Mouse (Mus musculus) forebrain, embryonic 12.5 days (tissue): ENCODE results near the gene Ppp1r35. TPM values are rescaled to one million over a fixed set of nuclear protein-coding genes. Genes with fewer than 3 reads are reported as not detected.

Experiments used
- ATAC-seq: fragments of 200-750 bp; cut with Nextera tagmentation; 2 replicates; pipeline ENCODE4 v1.8.0; 2017; ENCODE audit warnings: moderate TSS enrichment; ENCODE audit not compliant: low FRiP score
- H3K27ac ChIP-seq: fragments of 300-500 bp; sonication (generic); 2 replicates; pipeline ENCODE4 v1.5.1; 2016; ENCODE audit warnings: mild to moderate bottlenecking
- H3K27me3 ChIP-seq: fragments of 300-500 bp; sonication (generic); 2 replicates; pipeline ENCODE4 v1.6.1; 2016; ENCODE audit warnings: mild to moderate bottlenecking
- H3K36me3 ChIP-seq: fragments of 300-500 bp; sonication (generic); replicated peaks from 2 replicates; pipeline ENCODE4 v1.6.1; 2016; ENCODE audit warnings: mild to moderate bottlenecking
- H3K4me1 ChIP-seq: fragments of 300-500 bp; sonication (generic); 2 replicates; pipeline ENCODE4 v1.6.1; 2016
- H3K4me2 ChIP-seq: fragments of 300-500 bp; sonication (generic); 2 replicates; pipeline ENCODE4 v1.6.1; 2016; ENCODE audit warnings: mild to moderate bottlenecking, moderate library complexity
- H3K4me3 ChIP-seq: fragments of 300-500 bp; sonication (generic); replicated peaks from 2 replicates; pipeline ENCODE4 v1.5.1; 2016; ENCODE audit warnings: mild to moderate bottlenecking
- H3K9ac ChIP-seq: fragments of 300-500 bp; sonication (generic); 2 replicates; pipeline ENCODE4 v1.6.1; 2016; ENCODE audit warnings: mild to moderate bottlenecking
- H3K9me3 ChIP-seq: fragments of 300-500 bp; sonication (generic); 2 replicates; pipeline ENCODE4 v1.6.1; 2016
- WGBS: fragments of 180-500 bp; shearing (Covaris S2); methylation state at CpG from one replicate; pipeline ENCODE4 v1.1.7; 2016; 5-methylcytosine and 5-hydroxymethylcytosine counted together
- polyA plus RNA-seq: library from polyadenylated mRNA; unstranded; fragments of >200 nt; fragmentation: Nextera tagmentation; extraction: Ambion mirVana; gene quantifications from 2 replicates; pipeline ENCODE4 v1.2.1, GENCODE M21; 2016

Gene Ppp1r35
- polyA plus RNA-seq, 1 experiment from 2014 or later: 60.1 TPM

DNA sequence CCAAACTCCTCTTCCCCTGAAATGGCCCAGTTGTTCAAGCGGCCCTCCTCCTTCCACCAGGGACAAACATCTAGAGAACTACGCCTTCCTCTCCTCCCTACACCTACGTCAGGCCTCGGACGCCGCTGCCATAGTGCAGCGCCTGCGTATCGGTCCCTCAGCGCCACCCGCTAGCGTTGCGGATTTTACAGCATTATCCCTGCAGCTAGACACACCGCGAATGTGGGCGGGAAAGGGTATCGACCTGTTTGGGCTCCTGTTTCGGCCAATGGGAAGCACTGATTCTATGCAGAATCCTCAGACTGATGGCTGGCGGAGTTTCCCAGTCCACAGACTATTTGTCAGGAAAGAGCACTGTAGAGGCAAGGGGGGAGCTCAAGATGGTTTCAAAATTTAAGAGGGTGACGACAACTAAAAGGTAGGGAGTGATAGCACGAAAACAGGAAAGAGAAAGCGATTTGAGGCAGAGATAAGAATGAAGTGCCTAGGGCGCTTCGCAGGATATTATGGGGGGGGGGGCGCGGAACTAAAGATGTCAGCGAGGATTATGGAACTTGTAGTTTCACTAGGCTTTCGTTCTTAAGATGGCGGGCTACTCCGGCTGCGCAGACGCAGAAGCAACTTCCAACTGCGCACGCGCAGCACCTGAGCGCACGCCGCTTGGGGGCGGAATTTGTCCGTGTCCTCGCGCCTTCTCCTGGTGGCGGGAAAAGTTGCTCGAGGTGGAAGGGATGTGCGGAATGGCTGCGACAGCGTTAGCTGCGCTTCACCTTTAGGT is 8.7 kb downstream of the Ppp1r35 start, which contains the start of the genes Mepce and Zcwpw1:
TSS of gene Mepce (minus strand) at position 505 of the 778 bp plus-strand sequence.
TSS of gene Zcwpw1 (plus strand) at position 648 of the 778 bp plus-strand sequence.
- Histone ChIP-seq H3K27ac (peak within 1 kb of the TSS; percentile 98), H3K9ac (peak within 1 kb of the TSS; percentile 98), H3K4me2 (peak within 1 kb of the TSS; percentile 92), H3K27me3 (peaks cover 7% of the 10 kb centered on the region; the same call in 1 of the 2 replicates), H3K4me1 (peaks cover 37% of the 10 kb centered on the region), H3K36me3 (peaks cover 26% of the 10 kb centered on the region), H3K9me3 (no peaks in the 10 kb centered on the region), H3K4me3 (peak within 1 kb of the TSS; percentile 95)
- WGBS: under 1% methylated on average over 48 of the region's 48 CpGs
- peak; percentile 69 for ATAC-seq

DNA sequence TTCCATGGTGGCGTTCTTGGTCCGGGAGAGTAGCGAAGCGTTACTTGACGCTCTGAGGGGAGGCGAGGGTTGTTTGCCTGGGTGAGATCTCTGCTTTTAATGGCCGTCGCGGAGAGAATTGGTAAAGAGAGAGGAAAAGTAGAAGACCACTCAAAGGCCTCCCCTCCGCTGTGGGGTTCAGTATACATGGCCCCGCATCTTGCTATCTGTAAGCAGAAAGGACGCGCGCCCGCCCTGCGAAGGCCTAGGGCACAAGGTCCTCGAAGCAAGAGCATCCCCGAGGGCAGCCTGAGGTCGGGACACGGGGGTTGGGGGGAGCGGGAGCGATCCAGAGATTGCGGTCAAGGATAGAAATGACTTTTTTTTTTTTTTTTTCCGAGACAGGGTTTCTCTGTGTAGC is 9.5 kb downstream of the Ppp1r35 start:
- peak overlapping the region; percentile 95 for H3K4me3 ChIP-seq
- ATAC-seq: no peak
- H3K27me3 ChIP-seq: peaks cover 7% of the 10 kb centered on the region; the same call in 1 of the 2 replicates
- peaks cover 18% of the 10 kb centered on the region for H3K36me3 ChIP-seq
- peaks cover 28% of the 10 kb centered on the region for H3K4me1 ChIP-seq
- H3K9ac ChIP-seq: no peak overlapping the region
- WGBS: 77% methylated on average over 24 of the region's 24 CpGs
- no peaks in the 10 kb centered on the region for H3K9me3 ChIP-seq
- no peak overlapping the region for H3K27ac ChIP-seq
- H3K4me2 ChIP-seq: peak overlapping the region; percentile 92

DNA sequence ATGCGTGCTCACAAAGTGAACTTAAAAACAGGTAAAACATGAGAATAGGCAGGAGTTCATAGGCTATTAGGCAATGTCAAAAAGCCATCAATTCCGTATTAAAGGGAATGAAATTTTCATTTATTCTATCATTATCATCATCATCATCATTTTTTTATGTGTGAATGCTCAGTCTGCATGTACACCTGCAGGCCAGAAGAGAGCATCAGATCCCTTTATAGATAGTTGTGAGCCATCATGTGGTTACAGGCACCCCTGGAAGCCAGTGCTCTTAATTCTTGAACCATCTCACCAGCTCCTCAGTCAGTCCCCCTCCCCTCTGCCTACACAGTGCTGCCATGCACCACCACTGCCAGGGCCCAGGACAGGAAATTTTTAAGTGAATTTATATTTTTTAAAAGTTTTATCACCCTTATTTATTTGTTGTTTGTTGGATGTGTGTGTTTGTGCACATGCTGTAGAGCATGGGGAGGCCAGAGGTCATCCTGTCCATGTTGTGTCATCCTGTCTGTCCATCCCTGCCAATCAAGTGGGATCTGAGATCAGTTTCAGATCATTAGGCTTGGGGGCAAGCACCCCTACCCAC is 10.4 kb downstream of the Ppp1r35 start:
- H3K9ac ChIP-seq: no peak overlapping the region
- 94% methylated on average over 2 of the region's 2 CpGs for WGBS
- no peak for ATAC-seq

DNA sequence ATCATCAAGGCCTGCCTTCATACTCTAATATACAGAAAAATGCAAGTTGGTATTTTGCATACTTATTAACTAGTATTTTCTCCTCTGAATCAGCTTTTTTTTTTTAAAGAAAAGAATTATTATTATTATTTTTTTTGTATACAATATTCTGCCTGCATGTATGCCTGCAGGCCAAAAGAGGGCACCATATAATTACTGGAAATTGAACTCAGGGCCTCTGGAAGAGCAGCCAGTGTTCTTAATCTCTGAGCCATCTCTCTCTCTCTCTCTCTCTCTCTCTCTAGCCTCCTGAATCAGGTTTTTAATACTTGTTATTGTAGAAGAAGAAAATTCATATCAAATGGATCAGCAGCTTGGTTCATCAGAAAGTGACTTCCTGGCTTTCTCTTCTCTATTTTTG is 12.9 kb downstream of the Ppp1r35 start:
- H3K36me3 ChIP-seq: no peaks in the 10 kb centered on the region
- no peaks in the 10 kb centered on the region for H3K9me3 ChIP-seq
- no peak overlapping the region for H3K27ac ChIP-seq
- no peak overlapping the region for H3K4me2 ChIP-seq
- no peak overlapping the region for H3K4me3 ChIP-seq
- peaks cover 7% of the 10 kb centered on the region; the same call in 1 of the 2 replicates for H3K27me3 ChIP-seq
- H3K4me1 ChIP-seq: 0 out of 2 replicates have a peak, but pooled peaks cover 6% of the 10 kb centered on the region
- ATAC-seq: no peak
- H3K9ac ChIP-seq: no peak overlapping the region

More for the DNA sequence above, 10.4 kb downstream of the Ppp1r35 start:
- H3K4me1 ChIP-seq: peaks cover 20% of the 10 kb centered on the region
- H3K27me3 ChIP-seq: peaks cover 7% of the 10 kb centered on the region; the same call in 1 of the 2 replicates
- H3K4me2 ChIP-seq: no peak overlapping the region
- H3K27ac ChIP-seq: no peak overlapping the region
- peaks cover 9% of the 10 kb centered on the region for H3K36me3 ChIP-seq
- H3K9me3 ChIP-seq: no peaks in the 10 kb centered on the region
- H3K4me3 ChIP-seq: no peak overlapping the region

DNA sequence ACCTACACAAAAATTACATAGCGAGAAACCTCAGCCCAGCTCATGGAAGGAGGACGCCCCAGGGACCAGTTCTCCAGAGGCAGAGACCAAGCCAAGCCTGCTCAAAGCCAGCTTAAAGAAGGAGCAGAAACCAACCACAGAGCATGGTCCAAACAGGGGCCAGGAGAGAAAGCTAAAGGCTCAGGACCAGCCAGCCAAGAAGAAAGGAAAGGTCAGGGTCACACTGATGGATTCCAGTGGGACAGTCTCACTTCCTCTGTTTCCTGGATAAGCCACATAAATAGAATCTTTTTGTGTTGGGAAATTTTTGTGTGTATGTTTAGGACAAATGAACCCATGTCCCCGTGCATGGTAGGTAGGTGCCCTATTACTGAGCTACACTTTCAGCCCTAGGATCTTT is 18.0 kb downstream of the Ppp1r35 start:
- no peaks in the 10 kb centered on the region for H3K27me3 ChIP-seq
- 85% methylated on average over 3 of the region's 3 CpGs for WGBS
- ATAC-seq: no peak
- H3K36me3 ChIP-seq: no peaks in the 10 kb centered on the region
- H3K4me3 ChIP-seq: no peak overlapping the region
- no peak overlapping the region for H3K9ac ChIP-seq
- no peaks in the 10 kb centered on the region for H3K4me1 ChIP-seq
- no peaks in the 10 kb centered on the region for H3K9me3 ChIP-seq
- H3K27ac ChIP-seq: no peak overlapping the region
- H3K4me2 ChIP-seq: no peak overlapping the region

DNA sequence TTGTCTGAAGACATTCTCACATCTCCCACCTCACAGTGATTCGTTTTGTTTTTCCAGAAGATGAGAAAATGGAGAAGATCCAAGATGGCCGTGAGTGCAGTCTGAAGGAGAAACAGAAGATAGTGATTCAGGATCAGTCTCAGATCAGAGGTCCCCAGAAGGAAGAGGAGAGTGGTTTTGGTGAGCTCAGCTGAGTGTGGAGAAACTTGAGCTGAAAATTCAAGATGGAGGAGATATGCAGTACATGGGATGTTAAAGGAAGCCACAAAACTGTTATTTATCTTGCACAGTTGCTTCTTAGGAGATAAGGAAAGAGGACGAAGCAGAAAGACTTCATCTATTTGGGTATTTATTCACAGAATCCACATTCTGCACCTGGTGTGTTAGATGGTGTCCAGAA is 22.3 kb downstream of the Ppp1r35 start:
- ATAC-seq: no peak
- Histone ChIP-seq H3K4me1 (no peaks in the 10 kb centered on the region), H3K9me3 (no peaks in the 10 kb centered on the region), H3K27me3 (no peaks in the 10 kb centered on the region), H3K4me3 (no peak overlapping the region), H3K27ac (no peak overlapping the region), H3K9ac (no peak overlapping the region), H3K4me2 (no peak overlapping the region), H3K36me3 (no peaks in the 10 kb centered on the region)
- WGBS: 89% methylated on average over 3 of the region's 3 CpGs

DNA sequence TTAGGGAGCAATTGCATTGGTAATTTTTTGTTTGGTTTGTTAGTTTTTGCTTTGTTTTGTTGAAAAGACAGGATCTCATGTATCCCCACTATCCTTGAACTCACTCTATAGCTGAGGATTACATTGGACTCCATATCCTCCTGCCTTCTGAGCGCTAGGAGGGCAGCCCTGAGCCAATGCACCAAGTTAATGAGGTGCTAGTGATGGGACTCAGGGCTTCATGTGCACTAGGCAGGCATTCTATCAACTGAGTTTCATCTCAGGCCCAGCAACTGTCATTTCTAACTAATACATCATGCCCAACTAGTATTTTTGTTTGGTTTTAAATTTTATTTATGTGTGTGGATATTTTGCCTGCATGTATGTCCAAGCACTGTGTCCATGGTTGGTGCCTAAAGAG is 27.5 kb downstream of the Ppp1r35 start:
- no peaks in the 10 kb centered on the region for H3K9me3 ChIP-seq
- no peaks in the 10 kb centered on the region for H3K36me3 ChIP-seq
- WGBS: 77% methylated on average over 1 of the region's 1 CpGs
- H3K9ac ChIP-seq: no peak overlapping the region
- no peak overlapping the region for H3K4me2 ChIP-seq
- H3K4me1 ChIP-seq: no peaks in the 10 kb centered on the region
- H3K4me3 ChIP-seq: no peak overlapping the region
- no peak overlapping the region for H3K27ac ChIP-seq
- no peak for ATAC-seq
- H3K27me3 ChIP-seq: no peaks in the 10 kb centered on the region

DNA sequence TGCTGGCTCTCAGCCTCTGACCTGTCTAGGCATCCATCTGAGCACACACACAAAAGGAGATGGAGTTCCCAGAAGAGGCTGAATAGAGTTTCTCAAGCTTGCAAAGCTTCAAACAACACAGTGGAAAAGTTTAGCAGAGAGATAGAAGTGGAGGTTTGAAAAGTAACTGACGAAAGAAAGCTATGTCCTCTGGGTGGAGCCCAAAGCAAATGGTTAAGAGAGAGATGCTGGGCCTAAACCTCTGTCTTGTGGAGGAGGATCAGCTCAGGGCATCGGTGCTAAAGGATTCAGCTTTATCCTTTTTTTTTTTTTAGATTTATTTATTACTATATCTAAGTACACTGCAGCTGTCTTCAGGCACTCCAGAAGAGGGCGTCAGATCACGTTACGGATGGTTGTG is 29.7 kb downstream of the Ppp1r35 start:
- no peaks in the 10 kb centered on the region for H3K27me3 ChIP-seq
- no peaks in the 10 kb centered on the region for H3K36me3 ChIP-seq
- no peaks in the 10 kb centered on the region for H3K4me1 ChIP-seq
- H3K4me2 ChIP-seq: no peak overlapping the region
- 86% methylated on average over 5 of the region's 5 CpGs for WGBS
- no peak for ATAC-seq
- no peak overlapping the region for H3K27ac ChIP-seq
- no peak overlapping the region for H3K4me3 ChIP-seq
- no peak overlapping the region for H3K9ac ChIP-seq
- H3K9me3 ChIP-seq: no peaks in the 10 kb centered on the region

DNA sequence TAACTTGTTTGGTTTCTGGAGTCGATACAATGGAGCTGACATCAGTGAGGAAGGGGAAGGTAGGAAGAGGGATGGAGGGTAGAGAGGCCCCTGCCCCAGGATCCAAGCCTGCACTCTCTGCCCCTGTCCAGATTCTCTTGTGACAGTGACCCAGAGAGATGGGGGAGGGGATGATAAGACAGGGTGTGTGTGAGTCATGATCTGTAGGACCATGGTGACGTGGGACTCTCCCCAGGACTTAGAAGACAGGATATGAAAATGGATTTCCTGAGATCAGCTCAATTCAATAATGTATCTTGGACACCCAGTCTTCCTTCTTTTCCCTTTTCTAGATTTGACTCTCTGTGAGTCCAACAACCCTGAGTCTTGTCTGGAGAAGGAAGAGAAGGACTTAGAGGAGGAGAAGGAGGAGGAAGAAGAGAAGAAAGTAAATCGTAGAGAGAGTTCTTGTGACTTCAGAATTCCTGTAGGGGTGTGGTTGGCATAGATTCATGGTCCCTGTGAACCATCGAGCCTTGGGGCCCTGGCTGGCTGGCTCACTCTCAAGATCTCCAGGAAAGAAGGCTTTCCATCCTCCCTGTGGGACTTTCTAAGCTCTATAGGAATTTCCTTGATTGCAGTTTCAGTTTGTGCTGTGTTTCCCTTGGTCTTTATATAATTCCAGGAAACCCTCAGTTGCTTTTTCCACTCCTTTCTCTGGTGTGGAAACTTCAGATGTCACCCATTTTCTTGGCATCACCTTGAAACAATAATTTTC is 39.0 kb downstream of the Ppp1r35 start:
- no peak for ATAC-seq
- Histone ChIP-seq H3K9me3 (no peaks in the 10 kb centered on the region), H3K4me1 (no peaks in the 10 kb centered on the region), H3K4me3 (no peak overlapping the region), H3K27me3 (no peaks in the 10 kb centered on the region), H3K4me2 (no peak overlapping the region), H3K9ac (no peak overlapping the region), H3K27ac (no peak overlapping the region), H3K36me3 (no peaks in the 10 kb centered on the region)
- WGBS: 79% methylated on average over 4 of the region's 4 CpGs

DNA sequence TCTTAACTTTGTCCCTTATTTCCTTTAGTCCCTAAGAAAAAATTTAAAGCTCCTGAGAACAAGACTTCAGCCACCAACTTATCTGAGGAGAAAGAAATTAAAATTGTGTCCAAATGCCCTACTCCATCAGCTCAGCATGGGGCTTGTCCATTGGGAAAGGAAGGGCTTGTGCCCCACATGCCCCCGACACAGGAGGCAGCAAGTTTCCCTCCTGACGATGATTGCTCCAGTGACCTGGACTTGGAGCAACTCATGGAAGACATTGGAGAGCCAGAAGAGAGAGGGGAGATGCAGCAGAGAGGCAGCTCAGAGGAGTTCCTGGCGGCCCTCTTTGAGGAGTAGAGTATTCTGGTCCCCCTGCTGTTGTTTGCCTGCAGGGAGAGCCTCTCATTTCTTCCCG is 43.5 kb downstream of the Ppp1r35 start:
- no peak overlapping the region for H3K4me2 ChIP-seq
- H3K4me1 ChIP-seq: no peaks in the 10 kb centered on the region
- no peak for ATAC-seq
- 75% methylated on average over 4 of the region's 4 CpGs for WGBS
- H3K4me3 ChIP-seq: no peak overlapping the region
- H3K9me3 ChIP-seq: no peaks in the 10 kb centered on the region
- H3K9ac ChIP-seq: no peak overlapping the region
- H3K36me3 ChIP-seq: no peaks in the 10 kb centered on the region
- H3K27me3 ChIP-seq: no peaks in the 10 kb centered on the region
- H3K27ac ChIP-seq: no peak overlapping the region

DNA sequence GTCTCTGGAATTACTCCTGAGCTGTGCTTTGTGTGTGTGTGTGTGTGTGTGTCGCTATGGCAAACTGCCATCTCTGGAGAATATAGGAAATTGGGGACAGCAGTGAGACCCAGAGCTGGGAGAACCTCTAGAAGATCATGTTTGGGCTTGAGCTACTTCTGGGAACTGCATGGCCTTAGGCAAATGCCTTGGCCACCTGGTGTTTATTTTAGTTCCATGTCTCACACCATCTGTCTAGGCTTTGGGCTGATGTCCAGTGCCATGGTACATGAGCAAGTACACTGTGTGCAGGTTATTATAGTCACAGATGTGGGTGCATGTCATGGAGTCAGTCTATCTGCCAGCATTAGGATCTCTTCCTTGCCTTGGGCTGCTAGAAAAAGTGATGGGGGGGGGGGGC is 44.0 kb downstream of the Ppp1r35 start:
- WGBS: 85% methylated on average over 1 of the region's 1 CpGs
- Histone ChIP-seq H3K4me3 (no peak overlapping the region), H3K36me3 (no peaks in the 10 kb centered on the region), H3K27ac (no peak overlapping the region), H3K9me3 (no peaks in the 10 kb centered on the region), H3K4me1 (no peaks in the 10 kb centered on the region), H3K27me3 (no peaks in the 10 kb centered on the region), H3K9ac (no peak overlapping the region), H3K4me2 (no peak overlapping the region)
- ATAC-seq: no peak

DNA sequence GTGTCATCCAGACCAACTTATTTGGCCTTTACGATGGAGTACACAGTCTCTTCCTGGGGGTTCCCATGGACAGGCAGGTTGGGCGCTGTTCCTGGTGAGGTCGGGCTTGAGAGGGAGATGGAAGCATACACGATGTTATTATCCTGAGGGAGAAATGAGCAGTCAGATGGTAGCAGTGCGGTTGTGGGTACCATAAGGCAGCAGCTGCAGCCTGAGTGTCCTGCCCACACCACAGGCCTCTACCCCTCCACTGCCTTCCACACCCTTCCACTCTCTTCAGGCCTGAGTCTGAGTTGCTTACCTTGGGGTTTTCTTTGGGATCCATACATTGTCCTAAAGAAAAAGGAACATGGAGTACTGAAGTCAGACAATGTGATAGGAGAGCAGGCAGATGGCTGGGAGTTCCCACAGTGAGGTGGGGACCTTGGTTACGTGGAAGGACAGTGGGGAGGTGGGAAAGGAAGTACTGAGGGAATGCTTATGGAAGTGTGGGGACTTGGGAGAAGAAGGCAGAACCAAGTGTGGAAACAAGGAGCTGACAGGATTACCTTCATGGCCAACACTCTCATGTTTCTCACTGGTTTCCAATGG is 44.9 kb downstream of the Ppp1r35 start:
- Histone ChIP-seq H3K4me2 (no peak overlapping the region), H3K27ac (no peak overlapping the region), H3K9me3 (no peaks in the 10 kb centered on the region), H3K36me3 (no peaks in the 10 kb centered on the region), H3K4me1 (no peaks in the 10 kb centered on the region), H3K9ac (no peak overlapping the region), H3K4me3 (no peak overlapping the region), H3K27me3 (no peaks in the 10 kb centered on the region)
- 91% methylated on average over 6 of the region's 6 CpGs for WGBS
- ATAC-seq: no peak
